Mouse (Mus musculus) pancreas, adult 10 weeks (tissue): ENCODE results near the gene 1700047I17Rik2. TPM values are rescaled to one million over a fixed set of nuclear protein-coding genes. Genes with fewer than 3 reads are reported as not detected.

Experiments
- polyA plus RNA-seq: library from polyadenylated mRNA; stranded (reverse); fragments of 350-450 nt; fragmentation: Illumina TruSeq; extraction: RNeasy Lipid Tissue Mini Kit (QIAGEN cat#74804); gene quantifications from one replicate; pipeline ENCODE4 v1.2.3, GENCODE M21; 2015; ENCODE audit warnings: low read depth, low replicate concordance; ENCODE audit not compliant: insufficient read depth

1700047I17Rik2 gene
- 0.39 TPM for polyA plus RNA-seq

GRCm38 (mm10) chr12:55199306-55199705 is at the start of gene 1700047I17Rik2:
1700047I17Rik2 (plus strand) TSS chr12:55199592.

GRCm38 (mm10) chr12:55154559-55155448 is 44.6 kb upstream of the 1700047I17Rik2 start, which contains the start of gene Srp54b:
Srp54b (plus strand) TSS chr12:55155104.

GRCm38 (mm10) chr12:55229626-55230519 is 30.5 kb downstream of the 1700047I17Rik2 start, which contains the start of gene Srp54c:
Srp54c (plus strand) TSS chr12:55230168.

Other genes starting within 250 kb of the 1700047I17Rik2 start
- gene Gm20403, start 213.1 kb upstream of the 1700047I17Rik2 start, polyA plus RNA-seq = not detected
- 1.8 TPM for gene Baz1a, start 185.2 kb upstream of the 1700047I17Rik2 start, polyA plus RNA-seq
- 6.4 TPM for gene 2700097O09Rik, start 119.5 kb upstream of the 1700047I17Rik2 start, polyA plus RNA-seq
- 19.4 TPM for gene Srp54a, start 119.3 kb upstream of the 1700047I17Rik2 start, polyA plus RNA-seq
- gene Fam177a, start 75.1 kb upstream of the 1700047I17Rik2 start, polyA plus RNA-seq = 3.6 TPM
- gene Srp54b, start 44.5 kb upstream of the 1700047I17Rik2 start, polyA plus RNA-seq = 4.9 TPM
- 14.2 TPM for gene Srp54c, start 30.6 kb downstream of the 1700047I17Rik2 start, polyA plus RNA-seq
- gene 1110008L16Rik, start 100.0 kb downstream of the 1700047I17Rik2 start, polyA plus RNA-seq = 2.3 TPM
- 2.7 TPM for gene Ppp2r3c, start 103.4 kb downstream of the 1700047I17Rik2 start, polyA plus RNA-seq
- gene Psma6, start 184.6 kb downstream of the 1700047I17Rik2 start, polyA plus RNA-seq = 33.9 TPM